Mouse (Mus musculus) intestine, postnatal 0 days (tissue): ENCODE measurements at regions not wholly inside any gene's neighbourhood (a gene's known extent, or its start where the extent isn't known, plus 50 kb on each side); places are given as distances from the start of the nearest gene placed in this dataset.

ENCODE experiments used
- ATAC-seq: fragments of 200-750 bp; cut with Nextera tagmentation; 2 replicates; pipeline ENCODE4 v1.8.0; 2017; ENCODE audit warnings: mild to moderate bottlenecking, moderate TSS enrichment, moderate library complexity
- H3K27ac ChIP-seq: fragments of 300-500 bp; sonication (generic); 2 replicates; pipeline ENCODE4 v1.5.1; 2014; ENCODE audit warnings: mild to moderate bottlenecking, low read depth, low read length, moderate library complexity
- H3K27me3 ChIP-seq: fragments of 300-500 bp; sonication (generic); replicated peaks from 2 replicates; pipeline ENCODE4 v1.6.1; 2014; ENCODE audit warnings: low read length, mixed read lengths; ENCODE audit not compliant: control insufficient read depth, insufficient read depth
- H3K36me3 ChIP-seq: fragments of 300-500 bp; sonication (generic); 2 replicates; pipeline ENCODE4 v1.6.1; 2014; ENCODE audit warnings: mild to moderate bottlenecking, moderate library complexity; ENCODE audit not compliant: control insufficient read depth, insufficient read depth
- H3K4me1 ChIP-seq: fragments of 300-500 bp; sonication (generic); replicated peaks from 2 replicates; pipeline ENCODE4 v1.6.1; 2014; ENCODE audit warnings: antibody characterized with exemption, low read length, mixed read lengths; ENCODE audit not compliant: control insufficient read depth, insufficient read depth
- H3K4me2 ChIP-seq: fragments of 300-500 bp; sonication (generic); replicated peaks from 2 replicates; pipeline ENCODE4 v1.6.1; 2014; ENCODE audit warnings: low read depth, mild to moderate bottlenecking, moderate library complexity
- H3K4me3 ChIP-seq: fragments of 300-500 bp; sonication (generic); 2 replicates; pipeline ENCODE4 v1.5.1; 2014; ENCODE audit warnings: low read depth, low read length
- H3K9ac ChIP-seq: fragments of 300-500 bp; sonication (generic); 2 replicates; pipeline ENCODE4 v1.6.1; 2014; ENCODE audit warnings: mild to moderate bottlenecking, low read depth, low read length
- H3K9me3 ChIP-seq: fragments of 300-500 bp; sonication (generic); 2 replicates; pipeline ENCODE4 v1.6.1; 2016; ENCODE audit warnings: mixed run types; ENCODE audit not compliant: control insufficient read depth
- CTCF ChIP-seq: sonication (generic); IDR thresholded peaks from 2 replicates; pipeline ENCODE4 v1.5.1; 2016; ENCODE audit warnings: low read depth, mild to moderate bottlenecking, control low read depth, antibody characterized with exemption, moderate library complexity
- WGBS: fragments of 180-500 bp; shearing (Covaris S2); extraction: QIAGEN DNeasy Blood & Tissue Kit; methylation state at CpG from one replicate; pipeline ENCODE4 v1.1.7; 2014; 5-methylcytosine and 5-hydroxymethylcytosine counted together

DNA sequence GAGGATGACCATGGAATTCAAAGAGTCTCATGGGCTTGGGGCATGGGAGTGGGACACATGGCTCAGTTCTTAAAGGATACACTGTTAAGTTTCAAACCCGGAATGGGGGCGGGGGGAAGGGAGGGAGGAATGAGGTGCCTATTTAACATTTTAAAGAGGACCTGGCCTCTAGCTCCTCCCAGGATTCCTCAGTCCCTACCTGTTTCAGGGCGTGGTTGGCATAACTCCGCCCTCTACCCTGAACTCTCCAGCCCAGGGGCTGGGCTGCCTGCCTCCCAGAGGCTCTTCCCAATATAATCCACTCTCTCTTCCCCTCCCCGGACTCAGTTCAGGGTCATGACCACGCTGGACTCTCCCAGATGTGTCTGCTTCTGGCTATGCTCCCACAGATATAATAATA, 108.0 kb downstream of the 2410131K14Rik start:
- Histone ChIP-seq H3K9me3 (no peaks in the 10 kb centered on the region), H3K4me3 (no peak overlapping the region)

GRCm38 (mm10) chr5:118353689-118354088, 108.7 kb downstream of the 2410131K14Rik start:
- TF ChIP-seq CTCF, result no peak
- ATAC-seq, result no peak
- Histone ChIP-seq H3K4me1 (no peaks in the 10 kb centered on the region), H3K36me3 (no peaks in the 10 kb centered on the region), H3K9ac (no peak overlapping the region), H3K4me2 (no peak overlapping the region), H3K4me3 (no peak overlapping the region), H3K27me3 (no peaks in the 10 kb centered on the region), H3K9me3 (no peaks in the 10 kb centered on the region), H3K27ac (no peak overlapping the region)
- 39% methylated on average over 9 of the region's 9 CpGs for WGBS

More for the DNA sequence above, 108.0 kb downstream of the 2410131K14Rik start:
- no peak overlapping the region for H3K9ac ChIP-seq
- no peak for TF ChIP-seq CTCF
- no peak overlapping the region for H3K4me2 ChIP-seq
- no peaks in the 10 kb centered on the region for H3K4me1 ChIP-seq
- no peak for ATAC-seq
- H3K27me3 ChIP-seq, result no peaks in the 10 kb centered on the region
- no peaks in the 10 kb centered on the region for H3K36me3 ChIP-seq
- 43% methylated on average over 6 of the region's 6 CpGs for WGBS
- H3K27ac ChIP-seq, result no peak overlapping the region

DNA sequence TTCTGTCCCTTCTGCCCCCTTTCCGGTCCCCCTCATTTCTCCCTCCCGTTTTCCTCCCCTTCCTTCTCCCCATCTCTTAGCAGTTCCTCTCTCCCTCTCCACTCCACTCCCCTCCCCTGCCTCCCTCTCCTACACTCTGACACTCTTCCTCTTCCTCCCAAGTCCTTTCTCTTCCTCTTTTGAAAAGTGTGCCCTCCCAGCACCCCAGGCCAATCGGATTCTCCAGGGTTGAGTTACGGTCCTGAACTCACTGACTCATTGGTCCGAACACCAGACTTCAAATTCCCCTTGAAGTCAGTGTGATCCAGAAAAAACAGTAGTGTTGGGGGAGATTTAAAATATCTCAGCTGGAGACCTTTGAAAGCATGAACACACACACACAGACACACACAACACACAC, 109.1 kb downstream of the 2410131K14Rik start:
- no peak for TF ChIP-seq CTCF
- no peak overlapping the region for H3K27ac ChIP-seq

DNA sequence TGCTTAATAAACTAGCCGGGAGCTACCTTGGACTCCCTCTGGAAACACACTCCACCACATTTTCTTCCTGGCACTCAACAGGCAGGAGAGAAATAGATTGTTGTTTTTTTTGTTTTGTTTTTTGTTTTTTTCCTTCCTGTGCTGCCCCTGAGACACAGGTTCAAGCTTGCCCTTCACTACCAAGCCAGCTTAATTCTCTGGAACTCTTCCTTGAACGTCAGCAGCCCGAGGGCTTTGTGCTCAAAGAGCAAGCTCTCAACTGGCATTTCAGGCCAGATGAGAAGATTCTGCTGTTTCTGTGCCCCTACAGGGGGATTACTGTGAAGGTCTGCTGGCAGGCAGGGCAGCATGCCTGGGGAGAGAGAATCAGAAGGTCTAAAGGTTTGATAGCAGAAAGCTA, 109.8 kb downstream of the 2410131K14Rik start:
- no peaks in the 10 kb centered on the region for H3K9me3 ChIP-seq
- no peak overlapping the region for H3K9ac ChIP-seq
- H3K27ac ChIP-seq, result no peak overlapping the region
- no peaks in the 10 kb centered on the region for H3K36me3 ChIP-seq
- H3K27me3 ChIP-seq, result no peaks in the 10 kb centered on the region
- 52% methylated on average over 3 of the region's 3 CpGs for WGBS
- no peak for ATAC-seq
- H3K4me2 ChIP-seq, result no peak overlapping the region
- no peak for TF ChIP-seq CTCF
- no peaks in the 10 kb centered on the region for H3K4me1 ChIP-seq
- no peak overlapping the region for H3K4me3 ChIP-seq

More for the DNA sequence above, 109.1 kb downstream of the 2410131K14Rik start:
- Histone ChIP-seq H3K4me1 (no peaks in the 10 kb centered on the region), H3K27me3 (no peaks in the 10 kb centered on the region), H3K9ac (no peak overlapping the region), H3K9me3 (no peaks in the 10 kb centered on the region), H3K4me2 (no peak overlapping the region), H3K4me3 (no peak overlapping the region), H3K36me3 (no peaks in the 10 kb centered on the region)
- ATAC-seq, result no peak
- WGBS, result 44% methylated on average over 5 of the region's 5 CpGs

GRCm38 (mm10) chr5:118355287-118355686, 110.3 kb downstream of the 2410131K14Rik start:
- Histone ChIP-seq H3K4me1 (no peaks in the 10 kb centered on the region), H3K4me3 (no peak overlapping the region), H3K27me3 (no peaks in the 10 kb centered on the region), H3K4me2 (no peak overlapping the region), H3K36me3 (no peaks in the 10 kb centered on the region), H3K27ac (no peak overlapping the region), H3K9me3 (no peaks in the 10 kb centered on the region), H3K9ac (no peak overlapping the region)
- ATAC-seq, result no peak
- 83% methylated on average over 5 of the region's 5 CpGs for WGBS
- TF ChIP-seq CTCF, result no peak

DNA sequence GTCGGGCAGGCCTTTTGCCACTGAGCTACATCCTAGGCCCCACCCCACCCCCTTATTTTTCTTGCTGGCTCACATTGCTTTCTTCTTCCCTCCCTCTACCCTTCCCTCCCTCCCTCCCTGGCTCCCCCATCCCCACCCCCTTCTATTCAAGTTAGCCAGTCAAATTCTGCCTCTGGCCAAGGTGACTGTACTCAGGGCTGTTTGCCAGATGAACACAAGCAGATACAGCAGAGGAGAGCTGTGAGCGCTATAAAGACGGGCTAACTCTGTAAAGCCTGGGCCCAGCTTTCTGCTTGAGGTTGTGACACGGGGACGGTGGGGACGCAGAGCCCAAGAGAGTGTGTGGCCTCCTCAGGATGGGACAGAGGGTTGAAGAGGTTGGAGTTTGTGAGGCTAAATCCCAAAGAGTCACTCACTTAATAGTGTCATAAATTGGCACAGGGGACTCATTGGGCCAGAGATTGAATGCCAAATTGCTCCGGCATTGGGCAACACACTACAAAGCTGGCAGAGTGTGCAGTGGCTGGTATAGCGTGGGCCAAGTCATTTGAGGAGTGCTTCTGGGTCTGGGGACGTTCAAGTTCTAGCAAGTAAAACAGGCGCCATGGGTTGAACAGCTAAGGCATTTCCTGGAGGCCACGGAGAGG, 110.8 kb downstream of the 2410131K14Rik start:
- no peak overlapping the region for H3K27ac ChIP-seq
- no peaks in the 10 kb centered on the region for H3K27me3 ChIP-seq

More for the DNA sequence above, 110.8 kb downstream of the 2410131K14Rik start:
- 76% methylated on average over 11 of the region's 11 CpGs for WGBS
- no peak for TF ChIP-seq CTCF
- H3K9ac ChIP-seq, result no peak overlapping the region
- no peak overlapping the region for H3K4me2 ChIP-seq
- H3K4me1 ChIP-seq, result no peaks in the 10 kb centered on the region
- no peak overlapping the region for H3K4me3 ChIP-seq
- H3K36me3 ChIP-seq, result no peaks in the 10 kb centered on the region
- ATAC-seq, result no peak
- H3K9me3 ChIP-seq, result no peaks in the 10 kb centered on the region
